7 mouse cellular contexts compared by ENCODE assay signal in genomic region chr1:90060599-90060998, GRCm38 (mm10). TPM values are rescaled to one million over a fixed set of nuclear protein-coding genes. Genes with fewer than 3 reads are reported as not detected.
A peak's percentile ranks its signal among the peaks of the same experiment; 100 is the strongest.
DNase-seq lines count a peak whose midpoint lies in the region; ATAC-seq and TF ChIP-seq lines count a peak whose summit lies in the region.

No protein-coding gene starts in this region.

- no peaks in the 10 kb centered on the region for H3K9me3 ChIP-seq in lung, embryonic 14.5 days (ENCODE audit: low read depth, low read length)

- no peak overlapping the region for H3K27ac ChIP-seq in lung, embryonic 14.5 days (ENCODE audit: low read depth)

- H3K27me3 ChIP-seq in lung, embryonic 14.5 days (ENCODE audit: insufficient read depth, low read length): peaks cover 5% of the 10 kb centered on the region; the same call in 1 of the 2 replicates

- TF ChIP-seq CTCF in lung, embryonic 14.5 days (IDR thresholded peaks at IDR 0.05; ENCODE audit: low read depth): peak; percentile 78

- no peak overlapping the region for H3K9ac ChIP-seq in lung, embryonic 14.5 days

- no peak overlapping the region for H3K4me2 ChIP-seq in lung, embryonic 14.5 days

- H3K4me3 ChIP-seq in lung, embryonic 14.5 days (ENCODE audit: low read depth, low read length): no peak overlapping the region

- WGBS in large intestine, adult 2 months: 19% methylated on average over 7 of the region's 7 CpGs
- 23% methylated on average over 7 of the region's 7 CpGs for WGBS in lung, embryonic 14.5 days

- peak; percentile 74 for DNase-seq in ES-CJ7 (ENCODE audit: low read depth, low spot score)
- DNase-seq in adrenal gland, adult 18-20 months (ENCODE audit: low spot score in 2 of 2): peak; percentile 40 to 55
- DNase-seq in embryo, embryonic 11 days: peak; percentile 79
- peak; percentile 11 for DNase-seq in large intestine, adult 2 months (ENCODE audit: low read depth, low spot score)
- peak; percentile 89 for DNase-seq in lung, embryonic 14.5 days
- DNase-seq in retina, postnatal 1 day: peak; percentile 84

- no peaks in the 10 kb centered on the region for H3K36me3 ChIP-seq in lung, embryonic 14.5 days (ENCODE audit: insufficient read depth)

- ATAC-seq in granulocyte monocyte progenitor cell, adult 5-6 weeks (replicated peaks; ENCODE audit: poor library complexity, severe bottlenecking): peak; percentile 48; the same call in 1 of the 2 replicates
- ATAC-seq in lung, embryonic 14.5 days (ENCODE audit: insufficient read depth): peak; percentile 52; the same call in 1 of the 2 replicates

- no peaks in the 10 kb centered on the region for H3K4me1 ChIP-seq in lung, embryonic 14.5 days (ENCODE audit: insufficient read depth)

RNA-seq across cellular contexts. Expression of gene Asb18, which starts 46.1 kb away (rescaled TPM):
- total RNA-seq in adrenal gland, adult 18-20 months (2021): not detected
- total RNA-seq in granulocyte monocyte progenitor cell, adult 5-6 weeks (2014; fragmentation: Nextera tagmentation): not detected in 2 replicates
- total RNA-seq in granulocyte monocyte progenitor cell, adult 5-6 weeks (2017): not detected in 2 replicates
- polyA plus RNA-seq in large intestine, adult 2 months (2012; rRNA removed): not detected in 2 replicates
- polyA plus RNA-seq in lung, embryonic 14.5 days (2014; fragmentation: Nextera tagmentation; extraction: Ambion mirVana): 0.11 TPM in 1 of 2 replicates, not detected in the other

Comparison
In these comparisons a context has a peak if more than half of its experiments do, and no peak if none do; other contexts are left out.
1. DNase-seq: peak in every context shown above with its lines; median percentile 89 in lung, embryonic 14.5 days; 84 in retina, postnatal 1 day; 79 in embryo, embryonic 11 days; 74 in ES-CJ7; 48 in adrenal gland, adult 18-20 months; 11 in large intestine, adult 2 months.